Mouse (Mus musculus): ENCODE data around the gene Zdhhc1. TPM values are rescaled to one million over a fixed set of nuclear protein-coding genes. Genes with fewer than 3 reads are reported as not detected.

Gene Zdhhc1
- total and polyA plus RNA-seq, 3 experiments: 4.9 to 11.5 TPM; not detected in 1

DNA sequence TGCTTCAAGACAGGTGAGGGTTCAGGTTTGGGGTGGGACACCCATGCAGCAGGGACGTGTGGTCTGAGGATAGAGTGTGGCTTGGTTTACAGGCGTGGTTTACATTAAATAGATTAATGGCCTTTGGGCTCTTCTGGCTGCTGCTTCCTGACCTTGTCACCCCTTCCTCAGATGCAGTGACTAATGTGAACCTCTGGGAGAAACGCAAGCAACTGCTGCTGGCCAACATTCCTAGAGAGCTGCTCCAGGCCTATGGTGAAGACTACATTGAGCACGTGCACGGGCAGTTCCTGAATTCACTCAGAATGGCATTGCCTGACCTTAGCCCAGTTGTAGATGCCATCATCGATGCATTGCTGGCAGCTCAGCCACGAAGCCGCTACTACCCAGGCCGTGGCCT is 26.2 kb upstream of the Zdhhc1 start:
- no peak for DNase-seq (ENCODE audit: low read depth, low spot score)
- H3K4me1 ChIP-seq (ENCODE audit: control insufficient read depth in 1 of 2, insufficient read depth in 2 of 2, low read length in 2 of 2): peaks cover 4 to 10% of the 10 kb centered on the region in 2 experiments
- H3K36me3 ChIP-seq (ENCODE audit: control insufficient read depth in 1 of 2, insufficient read depth in 2 of 2, low read length in 2 of 2): peaks cover 0 to 4% of the 10 kb centered on the region in 2 experiments; a peak in 2 of 4 replicates
- no peaks in the 10 kb centered on the region for H3K9me3 ChIP-seq (replicated peaks; ENCODE audit: insufficient read depth, low read length)
- no peak for TF ChIP-seq USF2 (IDR thresholded peaks at IDR 0.05; ENCODE audit: borderline replicate concordance in 1 of 2, insufficient read depth in 1 of 2, low read depth in 1 of 2, low read length in 2 of 2)
- TF ChIP-seq GATA1 (IDR thresholded peaks at IDR 0.05; ENCODE audit: low read depth, low read length): no peak
- TF ChIP-seq ETS1 (IDR thresholded peaks at IDR 0.05; ENCODE audit: low read depth, low read length): no peak
- TF ChIP-seq MEF2A (IDR thresholded peaks at IDR 0.05; ENCODE audit: extremely low read depth, insufficient replicate concordance, low read depth, low read length, poor library complexity, severe bottlenecking): no peak
- no peak for TF ChIP-seq MAFK (IDR thresholded peaks at IDR 0.05; ENCODE audit: borderline replicate concordance, low read depth, low read length)
- TF ChIP-seq NRF1 (IDR thresholded peaks at IDR 0.05; ENCODE audit: insufficient read depth, low read depth, low read length, poor library complexity, severe bottlenecking): no peak
- no peak for TF ChIP-seq ZC3H11A (IDR thresholded peaks at IDR 0.05; ENCODE audit: low read depth, low read length)
- no peak for TF ChIP-seq POLR2AphosphoS2 (IDR thresholded peaks at IDR 0.05; ENCODE audit: low read length)
- no peak for TF ChIP-seq TBP (IDR thresholded peaks at IDR 0.05; ENCODE audit: low read depth, low read length)
- no peak for TF ChIP-seq MAZ (IDR thresholded peaks at IDR 0.05; ENCODE audit: low read depth, low read length)
- no peak for TF ChIP-seq MXI1 (IDR thresholded peaks at IDR 0.05; ENCODE audit: low read depth, low read length)
- TF ChIP-seq CHD2 (IDR thresholded peaks at IDR 0.05; ENCODE audit: low read length): no peak
- TF ChIP-seq RCOR1 (IDR thresholded peaks at IDR 0.05; ENCODE audit: low read depth, low read length): no peak
- no peak for TF ChIP-seq SIN3A (IDR thresholded peaks at IDR 0.05; ENCODE audit: low read length)
- no peak for TF ChIP-seq RAD21 (IDR thresholded peaks at IDR 0.05; ENCODE audit: low read depth, low read length)
- no peak for TF ChIP-seq E2F4 (IDR thresholded peaks at IDR 0.05; ENCODE audit: borderline replicate concordance, low read depth, low read length)
- no peak for TF ChIP-seq POLR2AphosphoS5 (IDR thresholded peaks at IDR 0.05; ENCODE audit: borderline replicate concordance, low read depth, low read length)
- TF ChIP-seq ELF1 (IDR thresholded peaks at IDR 0.05; ENCODE audit: low read depth, low read length): no peak
- H3K27me3 ChIP-seq (ENCODE audit: control insufficient read depth in 1 of 2, insufficient read depth in 2 of 2, low read length in 2 of 2): no peaks in the 10 kb centered on the region
- no peak overlapping the region for H3K9ac ChIP-seq (ENCODE audit: control insufficient read depth, low read depth, low read length, poor library complexity, severe bottlenecking)
- no peak overlapping the region for H3K27ac ChIP-seq (ENCODE audit: control insufficient read depth, low read depth, low read length)
- no peaks in the 10 kb centered on the region for H3K79me2 ChIP-seq (ENCODE audit: control insufficient read depth, insufficient read depth, low read length, poor library complexity)
- H3K4me3 ChIP-seq (ENCODE audit: control insufficient read depth in 1 of 2, insufficient read depth in 1 of 2, low read depth in 2 of 2, low read length in 2 of 2): no peak overlapping the region

DNA sequence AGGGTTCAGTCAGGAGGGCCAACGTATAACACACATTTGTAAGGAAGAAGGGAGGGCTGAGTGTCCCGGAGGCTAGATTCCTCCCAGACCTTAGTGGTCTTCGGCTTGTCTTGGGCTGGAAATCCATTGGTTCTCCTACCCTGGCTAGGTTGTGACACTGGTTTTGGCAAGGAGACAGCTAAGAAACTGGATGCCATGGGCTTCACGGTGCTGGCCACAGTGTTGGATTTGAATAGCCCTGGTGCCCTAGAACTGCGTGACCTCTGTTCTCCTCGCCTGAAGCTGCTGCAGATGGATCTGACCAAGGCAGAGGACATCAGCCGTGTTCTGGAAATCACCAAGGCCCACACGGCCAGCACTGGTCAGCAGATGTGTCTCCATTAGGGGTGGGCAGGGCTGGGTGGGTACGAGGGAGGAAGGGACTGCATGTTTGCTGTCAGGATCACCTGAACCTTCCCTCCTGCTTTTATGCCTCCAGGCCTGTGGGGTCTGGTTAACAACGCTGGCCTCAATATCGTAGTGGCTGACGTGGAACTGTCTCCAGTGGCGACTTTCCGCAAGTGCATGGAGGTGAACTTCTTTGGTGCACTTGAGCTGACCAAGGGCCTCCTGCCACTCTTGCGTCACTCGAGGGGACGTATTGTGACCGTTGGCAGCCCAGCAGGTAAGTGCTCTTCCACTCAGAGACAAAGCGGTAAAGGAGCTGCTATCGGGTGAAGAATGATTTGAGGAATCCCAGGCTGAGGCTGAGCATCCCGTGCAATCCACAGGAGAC is 25.5 kb upstream of the Zdhhc1 start:
- peaks cover 0 to 4% of the 10 kb centered on the region in 2 experiments; a peak in 2 of 4 replicates for H3K36me3 ChIP-seq (ENCODE audit: control insufficient read depth in 1 of 2, insufficient read depth in 2 of 2, low read length in 2 of 2)
- DNase-seq (ENCODE audit: low read depth, low spot score): no peak
- H3K9ac ChIP-seq (ENCODE audit: control insufficient read depth, low read depth, low read length, poor library complexity, severe bottlenecking): no peak overlapping the region
- TF ChIP-seq SIN3A (IDR thresholded peaks at IDR 0.05; ENCODE audit: low read length): no peak
- TF ChIP-seq MAX (IDR thresholded peaks at IDR 0.05; ENCODE audit: low read length): no peak
- TF ChIP-seq UBTF (IDR thresholded peaks at IDR 0.05; ENCODE audit: borderline replicate concordance, insufficient read depth, low read depth, low read length): no peak
- no peak for TF ChIP-seq MXI1 (IDR thresholded peaks at IDR 0.05; ENCODE audit: low read depth, low read length)
- no peak for TF ChIP-seq ZKSCAN1 (IDR thresholded peaks at IDR 0.05; ENCODE audit: low read depth, low read length)
- TF ChIP-seq MEF2A (IDR thresholded peaks at IDR 0.05; ENCODE audit: extremely low read depth, insufficient replicate concordance, low read depth, low read length, poor library complexity, severe bottlenecking): no peak
- TF ChIP-seq HCFC1 (IDR thresholded peaks at IDR 0.05; ENCODE audit: low read depth, low read length): no peak
- TF ChIP-seq ZNF384 (IDR thresholded peaks at IDR 0.05; ENCODE audit: low read depth, low read length): no peak
- no peak for TF ChIP-seq ELF1 (IDR thresholded peaks at IDR 0.05; ENCODE audit: low read depth, low read length)
- TF ChIP-seq ZMIZ1 (IDR thresholded peaks at IDR 0.05; ENCODE audit: low read depth, low read length): no peak
- TF ChIP-seq NELFE (IDR thresholded peaks at IDR 0.05; ENCODE audit: low read depth, low read length): no peak
- TF ChIP-seq USF1 (IDR thresholded peaks at IDR 0.05; ENCODE audit: low read depth, low read length): no peak
- TF ChIP-seq TCF12 (IDR thresholded peaks at IDR 0.05; ENCODE audit: low read depth, low read length): no peak
- no peak for TF ChIP-seq GATA1 (IDR thresholded peaks at IDR 0.05; ENCODE audit: low read depth, low read length)
- no peak for TF ChIP-seq NRF1 (IDR thresholded peaks at IDR 0.05; ENCODE audit: insufficient read depth, low read depth, low read length, poor library complexity, severe bottlenecking)
- H3K9me3 ChIP-seq (replicated peaks; ENCODE audit: insufficient read depth, low read length): no peaks in the 10 kb centered on the region
- peaks cover 5 to 10% of the 10 kb centered on the region in 2 experiments for H3K4me1 ChIP-seq (ENCODE audit: control insufficient read depth in 1 of 2, insufficient read depth in 2 of 2, low read length in 2 of 2)
- no peak overlapping the region for H3K4me3 ChIP-seq (ENCODE audit: control insufficient read depth in 1 of 2, insufficient read depth in 1 of 2, low read depth in 2 of 2, low read length in 2 of 2)
- H3K79me2 ChIP-seq (ENCODE audit: control insufficient read depth, insufficient read depth, low read length, poor library complexity): no peaks in the 10 kb centered on the region
- H3K27me3 ChIP-seq (ENCODE audit: control insufficient read depth in 1 of 2, insufficient read depth in 2 of 2, low read length in 2 of 2): no peaks in the 10 kb centered on the region
- no peak overlapping the region for H3K27ac ChIP-seq (ENCODE audit: control insufficient read depth, low read depth, low read length)

Measured in MEL (cell line).